Mouse (Mus musculus): ENCODE results near the gene Dglucy.

Gene Dglucy

GRCm38 (mm10) chr12:100781428-100782120 is 2.7 kb downstream of the Dglucy start:
- DNase-seq = peak; percentile 84

GRCm38 (mm10) chr12:100784152-100784551 is 5.3 kb downstream of the Dglucy start:
- no peak for DNase-seq

- DNase-seq = peak; percentile 95
Observed at GRCm38 (mm10) chr12:100785344-100785743, 6.5 kb downstream of the Dglucy start.

GRCm38 (mm10) chr12:100789981-100790550 is 11.2 kb downstream of the Dglucy start:
- DNase-seq = peak; percentile 91

- DNase-seq = peak; percentile 45
Observed at GRCm38 (mm10) chr12:100791425-100791824, 12.6 kb downstream of the Dglucy start.

- DNase-seq = peak; percentile 85
Observed at GRCm38 (mm10) chr12:100794450-100795230, 15.8 kb downstream of the Dglucy start.

GRCm38 (mm10) chr12:100795390-100796036 is 16.7 kb downstream of the Dglucy start:
- peak; percentile 87 for DNase-seq

GRCm38 (mm10) chr12:100803391-100803790 is 24.5 kb downstream of the Dglucy start:
- peak; percentile 73 for DNase-seq

GRCm38 (mm10) chr12:100807280-100807679 is 28.4 kb downstream of the Dglucy start:
- peak; percentile 58 for DNase-seq

GRCm38 (mm10) chr12:100808609-100809280 is 29.9 kb downstream of the Dglucy start:
- DNase-seq = peak; percentile 91

- peak; percentile 82 for DNase-seq
Observed at GRCm38 (mm10) chr12:100810542-100810941, 31.7 kb downstream of the Dglucy start.

GRCm38 (mm10) chr12:100813901-100814300 is 35.0 kb downstream of the Dglucy start:
- DNase-seq = peak; percentile 36

GRCm38 (mm10) chr12:100814671-100815070 is 35.8 kb downstream of the Dglucy start:
- DNase-seq = no peak

GRCm38 (mm10) chr12:100816906-100817305 is 38.0 kb downstream of the Dglucy start:
- DNase-seq = peak; percentile 77

GRCm38 (mm10) chr12:100819965-100820364 is 41.1 kb downstream of the Dglucy start:
- peak; percentile 98 for DNase-seq

GRCm38 (mm10) chr12:100831021-100831420 is 52.2 kb downstream of the Dglucy start:
- peak; percentile 84 for DNase-seq

- DNase-seq = peak; percentile 43
Observed at GRCm38 (mm10) chr12:100831629-100832325, 52.9 kb downstream of the Dglucy start.

- peak; percentile 94 for DNase-seq
Observed at GRCm38 (mm10) chr12:100837208-100837607, 58.4 kb downstream of the Dglucy start.

- peak; percentile 96 for DNase-seq
Observed at GRCm38 (mm10) chr12:100839079-100839600, 60.3 kb downstream of the Dglucy start.

- peak; percentile 97 for DNase-seq
Observed at GRCm38 (mm10) chr12:100839926-100840325, 61.1 kb downstream of the Dglucy start.

- peak; percentile 97 for DNase-seq
Observed at GRCm38 (mm10) chr12:100841211-100841792, 62.4 kb downstream of the Dglucy start.

All from heart, adult 11 months (tissue).